In genomic region chr9:15250376-15250775, GRCm38 (mm10) we compare ENCODE assay signal across 12 mouse cellular contexts.
A peak's percentile ranks its signal among the peaks of the same experiment; 100 is the strongest.
DNase-seq lines count a peak whose midpoint lies in the region.
"Had no signal": no experiment of that assay in that cellular context is flagged by ENCODE, and none has a peak within 500 bp of the region (broad histone marks: within the 10 kb centered on the region; RNA-seq: fewer than 3 reads in every experiment).

No protein-coding gene starts in this region.

- DNase-seq in kidney, postnatal 10 days = peak; percentile 41
- no peak for DNase-seq in kidney, adult 18-20 months
- DNase-seq in CD4-positive helper T cell, adult 2 months (ENCODE audit: low read depth, low spot score) = peak; percentile 70
- peak; percentile 59 for DNase-seq in ES-CJ7 (ENCODE audit: low read depth, low spot score)
- DNase-seq in naive thymus-derived CD4-positive, alpha-beta T cell, adult 2 months (ENCODE audit: low read depth) = peak; percentile 5
- no peak for DNase-seq in right cerebral cortex, postnatal 36 days (ENCODE audit: low spot score in 2 of 2)
- no peak for DNase-seq in adipocyte (ENCODE audit: low spot score)
- DNase-seq: adrenal gland, postnatal 25 days; cerebellum, adult 9-11 months; heart, adult 18-20 months; heart, postnatal 10 days; lung, postnatal 14 days had no signal

Comparison
In these comparisons a context has a peak if more than half of its experiments do, and no peak if none do; other contexts are left out.
1. DNase-seq: peak in kidney, postnatal 10 days (single experiment), CD4-positive helper T cell, adult 2 months (single experiment), ES-CJ7 (single experiment) and naive thymus-derived CD4-positive, alpha-beta T cell, adult 2 months (single experiment); none in kidney, adult 18-20 months (single experiment), right cerebral cortex, postnatal 36 days (0 of 2) and adipocyte (single experiment).